Mouse (Mus musculus): ENCODE measurements around the gene Syngap1. TPM values are rescaled to one million over a fixed set of nuclear protein-coding genes. Genes with fewer than 3 reads are reported as not detected.

Syngap1 gene
- polyA plus RNA-seq, 2 experiments = 0.08 to 3.4 TPM

DNA sequence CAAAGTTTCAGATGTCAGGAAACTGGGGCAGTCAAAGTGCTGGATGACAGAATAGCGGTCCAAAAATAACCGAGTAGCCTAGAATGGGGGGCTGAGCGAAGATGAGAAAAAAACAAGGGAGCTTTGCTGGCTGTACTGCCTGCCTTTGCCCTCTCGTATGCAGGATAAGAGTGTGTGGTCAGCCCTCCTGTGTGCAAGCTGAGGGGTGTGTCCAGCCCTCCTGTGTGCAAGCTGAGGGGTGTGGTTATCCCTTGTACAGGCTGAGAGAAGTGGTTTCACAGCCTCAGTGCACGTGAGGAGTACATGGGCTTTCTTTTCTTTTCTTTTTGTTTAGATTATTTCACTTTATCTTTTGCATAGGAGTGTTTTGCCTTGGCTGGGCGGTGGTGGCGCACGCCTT, 54.5 kb downstream of the Syngap1 start:
- WGBS (ENCODE audit: insufficient replicate concordance) = 42% methylated on average over 8 of the region's 8 CpGs
- Histone ChIP-seq H3K9me3 (ENCODE audit: control insufficient read depth, low read length) (no peaks in the 10 kb centered on the region), H3K4me2 (ENCODE audit: low read depth) (no peak overlapping the region), H3K36me3 (replicated peaks; ENCODE audit: control insufficient read depth, insufficient read depth, low read depth) (no peaks in the 10 kb centered on the region), H3K27ac (no peak overlapping the region), H3K4me1 (replicated peaks; ENCODE audit: control insufficient read depth in 2 of 2, insufficient read depth in 2 of 2, low read length in 1 of 2) (peaks cover 0 to 6% of the 10 kb centered on the region in 2 experiments; a peak in 1 of 4 replicates), H3K9ac (replicated peaks) (no peak overlapping the region), H3K27me3 (ENCODE audit: control insufficient read depth, insufficient read depth, low read length) (no peaks in the 10 kb centered on the region), H3K4me3 (ENCODE audit: insufficient read depth in 1 of 2, low read depth in 2 of 2, low read length in 2 of 2) (no peak overlapping the region)
- DNase-seq (ENCODE audit: low read depth in 3 of 3, low spot score in 3 of 3) (no peak), ATAC-seq (ENCODE audit: insufficient read depth) (no peak)
- TF ChIP-seq EP300 (IDR thresholded peaks at IDR 0.05; ENCODE audit: low read depth) = no peak

DNA sequence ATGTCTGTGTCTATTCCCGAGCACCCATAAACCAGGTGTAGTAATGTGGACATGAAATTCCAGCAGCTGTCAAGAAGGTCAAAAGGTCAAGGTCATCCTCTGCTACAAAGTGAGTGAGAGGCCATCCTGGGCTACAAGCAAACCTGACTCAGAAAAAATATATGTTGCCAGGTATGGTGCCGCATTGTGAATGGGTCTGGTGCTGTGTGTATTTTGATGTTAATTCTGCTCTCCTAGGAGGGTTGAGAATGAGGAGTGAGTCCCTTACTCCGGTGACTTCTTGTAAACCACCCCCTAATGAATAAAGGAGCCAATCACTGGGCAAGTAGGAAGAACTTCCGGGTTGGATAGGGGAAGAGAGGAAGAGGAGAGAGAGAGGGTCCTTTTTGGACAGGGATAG, 56.6 kb downstream of the Syngap1 start:
- no peaks in the 10 kb centered on the region for H3K9me3 ChIP-seq (ENCODE audit: control insufficient read depth, low read length)
- TF ChIP-seq EP300 (IDR thresholded peaks at IDR 0.05; ENCODE audit: low read depth) (no peak), CTCF (IDR thresholded peaks at IDR 0.05; ENCODE audit: low read depth) (no peak)
- H3K27ac ChIP-seq = no peak overlapping the region
- no peak overlapping the region for H3K4me3 ChIP-seq (ENCODE audit: insufficient read depth in 1 of 2, low read depth in 2 of 2, low read length in 2 of 2)
- H3K36me3 ChIP-seq (replicated peaks; ENCODE audit: control insufficient read depth, insufficient read depth, low read depth) = no peaks in the 10 kb centered on the region
- 60% methylated on average over 4 of the region's 4 CpGs for WGBS (ENCODE audit: insufficient replicate concordance)
- H3K4me1 ChIP-seq (replicated peaks; ENCODE audit: control insufficient read depth in 2 of 2, insufficient read depth in 2 of 2, low read length in 1 of 2) = peaks cover 0 to 6% of the 10 kb centered on the region in 2 experiments; a peak in 1 of 4 replicates
- ATAC-seq (ENCODE audit: insufficient read depth) (no peak), DNase-seq (ENCODE audit: low read depth in 3 of 3, low spot score in 3 of 3) (no peak)
- H3K4me2 ChIP-seq (ENCODE audit: low read depth) = no peak overlapping the region
- H3K27me3 ChIP-seq (ENCODE audit: control insufficient read depth, insufficient read depth, low read length) = no peaks in the 10 kb centered on the region
- no peak overlapping the region for H3K9ac ChIP-seq (replicated peaks)

DNA sequence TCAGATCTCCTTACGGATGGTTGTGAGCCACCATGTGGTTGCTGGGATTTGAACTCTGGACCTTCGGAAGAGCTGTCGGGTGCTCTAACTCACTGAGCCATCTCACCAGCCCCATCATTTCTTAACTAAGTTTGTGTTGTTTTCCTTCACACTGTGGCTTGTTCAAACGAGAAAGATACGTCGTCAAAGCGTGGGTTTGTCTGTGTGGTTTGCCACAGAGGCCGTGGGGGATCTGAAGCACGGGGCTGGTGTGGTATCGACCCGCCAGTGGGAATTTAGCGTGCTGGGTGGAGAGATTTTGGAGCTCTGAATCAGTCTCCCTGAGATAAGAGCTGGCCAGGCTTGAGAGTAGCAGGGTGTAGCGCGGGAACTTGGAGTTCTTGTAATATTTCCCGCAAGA, 57.2 kb downstream of the Syngap1 start:
- 45% methylated on average over 15 of the region's 15 CpGs for WGBS (ENCODE audit: insufficient replicate concordance)
- ATAC-seq (ENCODE audit: insufficient read depth) = no peak
- H3K4me2 ChIP-seq (ENCODE audit: low read depth) = no peak overlapping the region

DNA sequence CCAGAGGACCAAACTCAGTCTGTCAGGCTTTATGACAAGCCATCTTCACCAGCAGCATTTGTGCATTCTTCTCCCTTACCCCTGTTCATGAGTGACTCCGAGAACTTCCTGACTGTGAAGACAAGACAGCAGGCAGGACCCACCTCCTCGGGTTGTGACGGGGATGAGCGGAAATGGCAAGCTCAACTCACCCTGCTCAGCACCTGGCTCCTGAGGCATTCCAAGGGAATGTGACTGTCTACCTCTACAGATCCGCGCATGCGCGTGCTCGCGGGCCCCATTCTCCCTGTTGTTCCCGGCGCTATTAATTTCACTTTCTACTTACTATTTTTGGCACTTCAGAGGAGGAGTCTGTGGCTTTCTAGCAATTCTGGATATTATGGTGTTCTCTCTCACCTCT, 58.9 kb downstream of the Syngap1 start:
- Histone ChIP-seq H3K9ac (replicated peaks) (no peak overlapping the region), H3K27ac (no peak overlapping the region), H3K4me3 (ENCODE audit: insufficient read depth in 1 of 2, low read depth in 2 of 2, low read length in 2 of 2) (no peak overlapping the region), H3K9me3 (ENCODE audit: control insufficient read depth, low read length) (no peaks in the 10 kb centered on the region), H3K4me1 (replicated peaks; ENCODE audit: control insufficient read depth in 2 of 2, insufficient read depth in 2 of 2, low read length in 1 of 2) (peaks cover 0 to 4% of the 10 kb centered on the region in 2 experiments; a peak in 1 of 4 replicates), H3K36me3 (replicated peaks; ENCODE audit: control insufficient read depth, insufficient read depth, low read depth) (no peaks in the 10 kb centered on the region), H3K27me3 (ENCODE audit: control insufficient read depth, insufficient read depth, low read length) (no peaks in the 10 kb centered on the region), H3K4me2 (ENCODE audit: low read depth) (no peak overlapping the region)
- TF ChIP-seq EP300 (IDR thresholded peaks at IDR 0.05; ENCODE audit: low read depth) = no peak
- TF ChIP-seq CTCF (IDR thresholded peaks at IDR 0.05; ENCODE audit: low read depth) = no peak
- DNase-seq (ENCODE audit: low read depth in 3 of 3, low spot score in 3 of 3) = no peak
- no peak for ATAC-seq (ENCODE audit: insufficient read depth)
- WGBS (ENCODE audit: insufficient replicate concordance) = 58% methylated on average over 12 of the region's 12 CpGs

More for the DNA sequence above, 57.2 kb downstream of the Syngap1 start:
- no peak overlapping the region for H3K4me3 ChIP-seq (ENCODE audit: insufficient read depth in 1 of 2, low read depth in 2 of 2, low read length in 2 of 2)
- DNase-seq (ENCODE audit: low read depth in 3 of 3, low spot score in 3 of 3) = no peak
- no peaks in the 10 kb centered on the region for H3K36me3 ChIP-seq (replicated peaks; ENCODE audit: control insufficient read depth, insufficient read depth, low read depth)
- no peak overlapping the region for H3K9ac ChIP-seq (replicated peaks)
- H3K9me3 ChIP-seq (ENCODE audit: control insufficient read depth, low read length) = no peaks in the 10 kb centered on the region
- H3K27ac ChIP-seq = no peak overlapping the region
- TF ChIP-seq CTCF (IDR thresholded peaks at IDR 0.05; ENCODE audit: low read depth) = no peak
- no peak for TF ChIP-seq EP300 (IDR thresholded peaks at IDR 0.05; ENCODE audit: low read depth)
- peaks cover 0 to 6% of the 10 kb centered on the region in 2 experiments; a peak in 1 of 4 replicates for H3K4me1 ChIP-seq (replicated peaks; ENCODE audit: control insufficient read depth in 2 of 2, insufficient read depth in 2 of 2, low read length in 1 of 2)
- no peaks in the 10 kb centered on the region for H3K27me3 ChIP-seq (ENCODE audit: control insufficient read depth, insufficient read depth, low read length)

DNA sequence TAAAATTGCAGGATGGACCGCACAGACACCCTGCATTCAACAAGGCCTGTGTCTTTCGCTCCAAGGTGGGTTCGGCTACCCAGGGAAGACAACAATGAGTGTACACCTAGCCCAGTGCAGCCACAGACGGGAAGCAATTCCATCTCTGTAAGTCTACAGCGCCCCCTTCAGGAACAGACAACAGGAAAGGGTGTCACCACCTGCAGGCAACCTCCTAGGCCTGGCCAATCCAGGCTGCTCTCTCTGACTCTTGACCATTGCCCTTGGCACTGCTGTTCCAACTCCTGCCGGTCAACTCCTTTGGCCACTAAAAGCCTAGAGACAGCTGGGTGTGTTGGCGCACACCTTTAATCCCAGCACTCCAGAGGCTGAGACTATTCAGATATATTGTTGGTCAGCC, 60.1 kb downstream of the Syngap1 start:
- H3K36me3 ChIP-seq (replicated peaks; ENCODE audit: control insufficient read depth, insufficient read depth, low read depth) = no peaks in the 10 kb centered on the region
- no peaks in the 10 kb centered on the region for H3K27me3 ChIP-seq (ENCODE audit: control insufficient read depth, insufficient read depth, low read length)
- ATAC-seq (ENCODE audit: insufficient read depth) (no peak), DNase-seq (ENCODE audit: low read depth in 3 of 3, low spot score in 3 of 3) (peak in 1 of 3 experiments; percentile 33)
- H3K9ac ChIP-seq (replicated peaks) = no peak overlapping the region
- no peak overlapping the region for H3K4me3 ChIP-seq (ENCODE audit: insufficient read depth in 1 of 2, low read depth in 2 of 2, low read length in 2 of 2)
- TF ChIP-seq EP300 (IDR thresholded peaks at IDR 0.05; ENCODE audit: low read depth) (no peak), CTCF (IDR thresholded peaks at IDR 0.05; ENCODE audit: low read depth) (peak; percentile 74)
- 63% methylated on average over 7 of the region's 7 CpGs for WGBS (ENCODE audit: insufficient replicate concordance)
- no peak overlapping the region for H3K4me2 ChIP-seq (ENCODE audit: low read depth)
- H3K27ac ChIP-seq = no peak overlapping the region
- no peaks in the 10 kb centered on the region for H3K9me3 ChIP-seq (ENCODE audit: control insufficient read depth, low read length)
- no peaks in the 10 kb centered on the region for H3K4me1 ChIP-seq (replicated peaks; ENCODE audit: control insufficient read depth in 2 of 2, insufficient read depth in 2 of 2, low read length in 1 of 2)

Data from liver, embryonic 14.5 days (tissue).